Mouse (Mus musculus): Measurements from ENCODE around the gene Kcnmb4.

DNA sequence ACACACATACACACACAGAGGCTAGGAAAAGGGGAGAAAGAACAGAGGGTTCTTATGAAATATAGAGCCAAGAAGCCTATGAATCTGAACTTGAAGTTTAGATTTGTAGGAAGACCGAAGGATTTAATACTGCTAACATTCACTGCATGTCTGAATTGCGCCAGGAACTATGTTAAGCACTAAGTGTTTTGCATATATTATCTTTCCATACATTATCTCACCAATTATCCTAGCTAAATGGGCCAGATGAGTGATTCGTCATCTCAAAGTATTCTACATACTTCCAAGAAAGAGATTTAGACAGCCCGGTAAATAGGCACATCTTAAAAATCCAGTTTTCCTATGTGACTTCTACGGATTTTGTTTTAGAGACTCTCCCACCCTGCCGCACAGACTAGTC, 68.7 kb downstream of the Kcnmb4 start:
- TF ChIP-seq CTCF (IDR thresholded peaks at IDR 0.05; ENCODE audit: extremely low read depth, insufficient read depth, insufficient read length, insufficient replicate concordance): no peak
- no peak for TF ChIP-seq POLR2A (IDR thresholded peaks at IDR 0.05; ENCODE audit: low read depth, low read length)
